Mouse (Mus musculus) limb, embryonic 12.5 days (tissue): Measurements from ENCODE around the gene Sprtn. TPM values are rescaled to one million over a fixed set of nuclear protein-coding genes. Genes with fewer than 3 reads are reported as not detected.

Experiments
- ATAC-seq: fragments of 200-750 bp; cut with Nextera tagmentation; 2 replicates; pipeline ENCODE4 v1.8.0; 2017; ENCODE audit warnings: low read depth, moderate TSS enrichment; ENCODE audit not compliant: insufficient number of reproducible peaks, insufficient read depth, low FRiP score, low TSS enrichment
- H3K27ac ChIP-seq: fragments of 300-500 bp; sonication (generic); 2 replicates; pipeline ENCODE4 v1.5.1; 2016; ENCODE audit warnings: mild to moderate bottlenecking, moderate library complexity
- H3K27me3 ChIP-seq: fragments of 300-500 bp; sonication (generic); 2 replicates; pipeline ENCODE4 v1.6.1; 2016; ENCODE audit warnings: mild to moderate bottlenecking, moderate library complexity
- H3K36me3 ChIP-seq: fragments of 300-500 bp; sonication (generic); 2 replicates; pipeline ENCODE4 v1.6.1; 2016; ENCODE audit warnings: mild to moderate bottlenecking, moderate library complexity
- H3K4me1 ChIP-seq: fragments of 300-500 bp; sonication (generic); replicated peaks from 2 replicates; pipeline ENCODE4 v1.6.1; 2016
- H3K4me2 ChIP-seq: fragments of 300-500 bp; sonication (generic); 2 replicates; pipeline ENCODE4 v1.6.1; 2016; ENCODE audit warnings: mild to moderate bottlenecking, moderate library complexity
- H3K4me3 ChIP-seq: fragments of 300-500 bp; sonication (generic); replicated peaks from 2 replicates; pipeline ENCODE4 v1.5.1; 2016; ENCODE audit warnings: mild to moderate bottlenecking
- H3K9ac ChIP-seq: fragments of 300-500 bp; sonication (generic); replicated peaks from 2 replicates; pipeline ENCODE4 v1.6.1; 2016; ENCODE audit warnings: mild to moderate bottlenecking, moderate library complexity
- H3K9me3 ChIP-seq: fragments of 300-500 bp; sonication (generic); 2 replicates; pipeline ENCODE4 v1.6.1; 2016; ENCODE audit warnings: mild to moderate bottlenecking, moderate library complexity
- WGBS: fragments of 180-500 bp; shearing (Covaris S2); methylation state at CpG from one replicate; pipeline ENCODE4 v1.1.7; 2016; 5-methylcytosine and 5-hydroxymethylcytosine counted together
- polyA plus RNA-seq: library from polyadenylated mRNA; unstranded; fragments of >200 nt; fragmentation: Nextera tagmentation; extraction: Ambion mirVana; gene quantifications from 2 replicates; pipeline ENCODE4 v1.2.1, GENCODE M21; 2016

The Sprtn gene
- polyA plus RNA-seq, 1 experiment from 2014 or later: 9.9 TPM

DNA sequence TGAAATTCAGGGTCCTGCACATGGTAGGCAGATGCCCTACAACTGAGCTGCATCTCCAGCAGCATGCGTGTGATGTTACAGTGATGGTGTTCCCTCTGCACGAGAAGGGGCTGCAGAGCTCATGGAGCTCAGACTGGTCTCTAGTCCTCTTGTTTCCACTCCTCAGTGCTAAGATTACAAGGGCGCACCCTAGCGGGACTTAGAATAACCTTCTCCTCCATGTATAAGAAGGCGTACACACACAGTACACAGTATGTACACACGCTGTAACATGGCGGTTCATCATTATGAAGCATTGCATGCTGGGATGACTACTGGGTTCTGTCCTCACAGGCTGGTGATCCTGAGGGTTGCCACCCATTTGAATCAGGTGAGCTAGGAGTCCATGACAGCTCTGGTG lies 25.6 kb upstream of the Sprtn start:
- Histone ChIP-seq H3K4me1 (no peaks in the 10 kb centered on the region), H3K9ac (no peak overlapping the region), H3K4me3 (no peak overlapping the region), H3K27me3 (no peaks in the 10 kb centered on the region), H3K27ac (no peak overlapping the region), H3K9me3 (no peaks in the 10 kb centered on the region), H3K4me2 (no peak overlapping the region), H3K36me3 (peaks cover 71% of the 10 kb centered on the region)
- 94% methylated on average over 7 of the region's 7 CpGs for WGBS
- ATAC-seq: no peak

DNA sequence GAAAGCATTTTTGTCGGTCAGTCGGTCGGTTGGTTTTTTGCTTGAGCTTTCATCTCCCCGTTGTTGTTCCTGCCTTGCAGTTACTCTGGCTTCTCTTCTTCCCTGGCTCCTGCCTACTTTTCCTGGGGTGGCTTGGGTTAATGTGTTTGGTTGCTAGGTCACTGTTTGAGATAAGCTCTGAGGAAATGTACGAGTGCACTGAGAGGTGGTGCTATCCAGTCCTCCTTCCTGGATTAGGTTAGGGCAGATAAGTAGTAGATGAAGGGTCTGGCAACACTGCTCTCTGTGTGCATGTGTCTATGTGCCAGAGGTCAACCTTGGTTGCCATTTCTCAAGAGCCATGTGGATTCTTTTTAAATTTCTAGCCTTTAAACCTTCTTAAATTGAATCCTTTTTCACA lies 25.0 kb upstream of the Sprtn start:
- no peaks in the 10 kb centered on the region for H3K9me3 ChIP-seq
- no peak overlapping the region for H3K4me2 ChIP-seq
- H3K27ac ChIP-seq: no peak overlapping the region
- H3K9ac ChIP-seq: no peak overlapping the region
- H3K4me3 ChIP-seq: no peak overlapping the region
- H3K4me1 ChIP-seq: no peaks in the 10 kb centered on the region
- ATAC-seq: no peak
- H3K27me3 ChIP-seq: no peaks in the 10 kb centered on the region
- WGBS: 87% methylated on average over 5 of the region's 5 CpGs
- peaks cover 72% of the 10 kb centered on the region for H3K36me3 ChIP-seq

GRCm38 (mm10) chr8:124878141-124878540 lies 19.5 kb upstream of the Sprtn start:
- Histone ChIP-seq H3K9me3 (no peaks in the 10 kb centered on the region), H3K27me3 (no peaks in the 10 kb centered on the region), H3K27ac (no peak overlapping the region), H3K4me1 (no peaks in the 10 kb centered on the region), H3K4me3 (no peak overlapping the region), H3K9ac (no peak overlapping the region), H3K36me3 (peaks cover 98% of the 10 kb centered on the region), H3K4me2 (no peak overlapping the region)
- WGBS: 91% methylated on average over 5 of the region's 5 CpGs
- ATAC-seq: no peak

DNA sequence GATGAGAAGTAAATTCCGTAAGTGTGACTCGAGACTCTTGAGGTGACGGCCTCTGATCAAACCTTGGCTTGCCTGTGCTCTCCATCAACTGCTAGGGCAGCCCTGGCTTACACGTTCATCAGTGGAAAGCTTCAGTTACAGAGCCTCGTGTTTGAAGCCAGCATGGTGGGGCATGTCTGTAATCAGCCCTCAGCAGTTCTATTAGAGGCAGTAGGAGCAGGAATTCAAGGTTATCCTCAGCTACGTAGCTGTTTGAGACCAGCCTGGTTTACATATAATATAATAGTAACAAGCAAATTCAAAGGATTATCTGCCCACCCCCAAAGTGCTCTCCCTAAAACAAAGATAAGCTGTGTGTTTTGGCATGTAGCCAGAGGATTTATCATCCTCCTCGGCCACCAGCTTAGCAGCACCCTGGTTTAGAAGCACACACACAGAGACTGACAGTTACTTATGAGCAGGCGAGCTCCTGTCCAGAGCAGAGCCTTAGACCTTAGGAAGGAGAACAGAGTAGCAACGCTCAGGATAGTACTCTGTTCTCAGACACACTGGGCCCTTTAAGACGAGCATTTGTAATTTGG lies 18.6 kb upstream of the Sprtn start:
- Histone ChIP-seq H3K36me3 (peaks cover 98% of the 10 kb centered on the region), H3K27ac (no peak overlapping the region), H3K4me1 (no peaks in the 10 kb centered on the region), H3K4me2 (no peak overlapping the region), H3K27me3 (no peaks in the 10 kb centered on the region), H3K4me3 (no peak overlapping the region), H3K9ac (no peak overlapping the region), H3K9me3 (no peaks in the 10 kb centered on the region)
- ATAC-seq: no peak
- WGBS: 92% methylated on average over 10 of the region's 10 CpGs

DNA sequence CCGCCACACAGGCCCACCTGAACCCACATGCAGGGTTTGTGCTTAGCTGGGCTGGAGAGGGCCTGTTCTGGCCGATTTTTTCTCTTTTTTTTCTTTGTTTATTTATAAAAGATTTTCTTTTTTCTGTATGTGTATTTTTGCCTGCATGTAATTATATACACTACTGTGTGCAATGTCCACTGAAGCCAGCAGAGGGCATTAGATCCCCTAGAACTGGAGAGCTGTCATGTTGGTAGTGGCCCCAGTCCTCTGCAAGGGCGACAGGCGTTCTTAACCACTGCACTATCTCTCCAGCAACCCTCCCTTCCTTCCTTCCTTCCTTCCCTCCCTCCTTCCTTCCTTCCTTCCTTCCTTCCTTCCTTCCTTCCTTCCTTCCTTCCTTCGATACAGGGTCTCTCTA lies 9.3 kb upstream of the Sprtn start:
- no peak overlapping the region for H3K27ac ChIP-seq
- no peak overlapping the region for H3K4me2 ChIP-seq
- H3K36me3 ChIP-seq: peaks cover 85% of the 10 kb centered on the region
- 97% methylated on average over 5 of the region's 5 CpGs for WGBS
- no peak overlapping the region for H3K4me3 ChIP-seq
- H3K4me1 ChIP-seq: peaks cover 8% of the 10 kb centered on the region
- no peak for ATAC-seq
- no peaks in the 10 kb centered on the region for H3K27me3 ChIP-seq
- H3K9me3 ChIP-seq: peaks cover 10% of the 10 kb centered on the region; the same call in 1 of the 2 replicates
- no peak overlapping the region for H3K9ac ChIP-seq

GRCm38 (mm10) chr8:124892596-124892995 lies 5.1 kb upstream of the Sprtn start:
- WGBS: 23% methylated on average over 3 of the region's 3 CpGs
- no peaks in the 10 kb centered on the region for H3K27me3 ChIP-seq
- no peak overlapping the region for H3K4me2 ChIP-seq
- H3K9me3 ChIP-seq: peaks cover 9% of the 10 kb centered on the region; the same call in 1 of the 2 replicates
- no peak for ATAC-seq
- no peak overlapping the region for H3K4me3 ChIP-seq
- H3K36me3 ChIP-seq: peaks cover 69% of the 10 kb centered on the region
- peak overlapping the region; percentile 59; the same call in 1 of the 2 replicates for H3K27ac ChIP-seq
- H3K9ac ChIP-seq: no peak overlapping the region
- peaks cover 21% of the 10 kb centered on the region for H3K4me1 ChIP-seq

- ATAC-seq: no peak
- Histone ChIP-seq H3K4me2 (peak overlapping the region; percentile 99), H3K4me3 (peak overlapping the region; percentile 97), H3K9ac (peak overlapping the region; percentile 89), H3K4me1 (peaks cover 28% of the 10 kb centered on the region), H3K27me3 (no peaks in the 10 kb centered on the region), H3K27ac (no peak overlapping the region), H3K36me3 (peaks cover 51% of the 10 kb centered on the region), H3K9me3 (no peaks in the 10 kb centered on the region)
- WGBS: 86% methylated on average over 26 of the region's 26 CpGs
Measured at GRCm38 (mm10) chr8:124896010-124896631, 1.6 kb upstream of the Sprtn start.

- Histone ChIP-seq H3K4me1 (peaks cover 28% of the 10 kb centered on the region), H3K9ac (peak overlapping the region; percentile 89), H3K27ac (peak overlapping the region; percentile 82), H3K9me3 (no peaks in the 10 kb centered on the region), H3K27me3 (no peaks in the 10 kb centered on the region), H3K36me3 (peaks cover 49% of the 10 kb centered on the region), H3K4me2 (peak overlapping the region; percentile 99), H3K4me3 (peak overlapping the region; percentile 97)
- WGBS: 2% methylated on average over 60 of the region's 60 CpGs
- peak; percentile 28; the same call in 1 of the 2 replicates for ATAC-seq
Measured at GRCm38 (mm10) chr8:124896632-124897385, 877 bp upstream of the Sprtn start.

- ATAC-seq: peak; percentile 12; the same call in 1 of the 2 replicates
- Histone ChIP-seq H3K9me3 (no peaks in the 10 kb centered on the region), H3K4me1 (peaks cover 20% of the 10 kb centered on the region), H3K9ac (peak overlapping the region; percentile 89), H3K4me3 (peak overlapping the region; percentile 97), H3K36me3 (peaks cover 64% of the 10 kb centered on the region), H3K4me2 (peak overlapping the region; percentile 99), H3K27me3 (no peaks in the 10 kb centered on the region), H3K27ac (peak overlapping the region; percentile 50; the same call in 1 of the 2 replicates)
- WGBS: 6% methylated on average over 31 of the region's 31 CpGs
Measured at GRCm38 (mm10) chr8:124898251-124898905, 692 bp downstream of the Sprtn start.

DNA sequence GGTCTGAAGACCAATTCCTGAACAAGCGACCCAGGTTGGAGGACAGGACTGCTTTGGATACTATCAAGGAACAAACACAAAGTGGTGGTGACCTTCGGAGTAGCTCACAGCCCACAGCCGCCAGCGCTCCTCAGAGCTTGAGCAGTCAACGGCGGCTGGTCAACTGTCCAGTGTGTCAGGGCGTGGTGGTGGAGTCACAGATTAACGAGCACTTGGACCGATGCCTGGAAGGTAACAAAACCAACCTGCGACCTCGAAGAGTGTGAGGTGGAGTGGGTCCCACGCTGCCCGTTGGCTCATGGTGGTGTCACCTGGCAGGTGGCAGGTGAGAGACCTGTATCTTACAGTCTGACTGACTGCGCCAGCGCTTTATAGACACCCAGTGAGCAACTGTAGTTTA lies 5.5 kb downstream of the Sprtn start:
- Histone ChIP-seq H3K9ac (no peak overlapping the region), H3K4me1 (peaks cover 7% of the 10 kb centered on the region), H3K27ac (no peak overlapping the region), H3K27me3 (no peaks in the 10 kb centered on the region), H3K36me3 (peaks cover 83% of the 10 kb centered on the region), H3K4me3 (no peak overlapping the region), H3K4me2 (no peak overlapping the region), H3K9me3 (no peaks in the 10 kb centered on the region)
- WGBS: 95% methylated on average over 15 of the region's 15 CpGs
- no peak for ATAC-seq

GRCm38 (mm10) chr8:124905482-124905881 lies 7.8 kb downstream of the Sprtn start:
- Histone ChIP-seq H3K36me3 (peaks cover 92% of the 10 kb centered on the region), H3K4me1 (no peaks in the 10 kb centered on the region), H3K27ac (no peak overlapping the region), H3K9ac (no peak overlapping the region), H3K9me3 (no peaks in the 10 kb centered on the region), H3K4me2 (no peak overlapping the region), H3K27me3 (no peaks in the 10 kb centered on the region), H3K4me3 (no peak overlapping the region)
- WGBS: 80% methylated on average over 2 of the region's 2 CpGs
- no peak for ATAC-seq
